Mouse (Mus musculus) hindbrain, embryonic 13.5 days (tissue): ENCODE measurements around the gene Sik1. TPM values are rescaled to one million over a fixed set of nuclear protein-coding genes. Genes with fewer than 3 reads are reported as not detected.
A peak's percentile ranks its signal among the peaks of the same experiment; 100 is the strongest.
"Not testable (repeated sequence)": the region's sequence is repeated elsewhere in the genome, so short reads cannot be mapped to it uniquely, and the experiment has no call there.

ENCODE experiments used
- ATAC-seq: fragments of 200-750 bp; cut with Nextera tagmentation; 2 replicates; pipeline ENCODE4 v1.8.0; 2017; ENCODE audit warnings: moderate TSS enrichment; ENCODE audit not compliant: low FRiP score
- H3K27ac ChIP-seq: fragments of 300-500 bp; sonication (generic); 2 replicates; pipeline ENCODE4 v1.5.1; 2015; ENCODE audit warnings: inconsistent platforms, mild to moderate bottlenecking, moderate library complexity
- H3K27me3 ChIP-seq: fragments of 300-500 bp; sonication (generic); 2 replicates; pipeline ENCODE4 v1.6.1; 2015; ENCODE audit warnings: mild to moderate bottlenecking, inconsistent platforms
- H3K36me3 ChIP-seq: fragments of 300-500 bp; sonication (generic); 2 replicates; pipeline ENCODE4 v1.6.1; 2015; ENCODE audit warnings: mild to moderate bottlenecking, inconsistent platforms
- H3K4me1 ChIP-seq: fragments of 300-500 bp; sonication (generic); replicated peaks from 2 replicates; pipeline ENCODE4 v1.6.1; 2015; ENCODE audit warnings: inconsistent platforms
- H3K4me2 ChIP-seq: fragments of 300-500 bp; sonication (generic); 2 replicates; pipeline ENCODE4 v1.6.1; 2015; ENCODE audit warnings: inconsistent platforms, mild to moderate bottlenecking, moderate library complexity
- H3K4me3 ChIP-seq: fragments of 300-500 bp; sonication (generic); 2 replicates; pipeline ENCODE4 v1.5.1; 2015; ENCODE audit warnings: mild to moderate bottlenecking, inconsistent platforms
- H3K9ac ChIP-seq: fragments of 300-500 bp; sonication (generic); 2 replicates; pipeline ENCODE4 v1.6.1; 2015; ENCODE audit warnings: mild to moderate bottlenecking, inconsistent platforms
- H3K9me3 ChIP-seq: fragments of 300-500 bp; sonication (generic); 2 replicates; pipeline ENCODE4 v1.6.1; 2016; ENCODE audit warnings: inconsistent platforms
- WGBS: fragments of 180-500 bp; shearing (Covaris S2); methylation state at CpG from one replicate; pipeline ENCODE4 v1.1.7; 2015; 5-methylcytosine and 5-hydroxymethylcytosine counted together
- polyA plus RNA-seq: library from polyadenylated mRNA; unstranded; fragments of >200 nt; fragmentation: Nextera tagmentation; extraction: Ambion mirVana; gene quantifications from 2 replicates; pipeline ENCODE4 v1.2.1, GENCODE M21; 2015

Sik1 gene
- polyA plus RNA-seq, 1 experiment from 2014 or later: 23.4 TPM

DNA sequence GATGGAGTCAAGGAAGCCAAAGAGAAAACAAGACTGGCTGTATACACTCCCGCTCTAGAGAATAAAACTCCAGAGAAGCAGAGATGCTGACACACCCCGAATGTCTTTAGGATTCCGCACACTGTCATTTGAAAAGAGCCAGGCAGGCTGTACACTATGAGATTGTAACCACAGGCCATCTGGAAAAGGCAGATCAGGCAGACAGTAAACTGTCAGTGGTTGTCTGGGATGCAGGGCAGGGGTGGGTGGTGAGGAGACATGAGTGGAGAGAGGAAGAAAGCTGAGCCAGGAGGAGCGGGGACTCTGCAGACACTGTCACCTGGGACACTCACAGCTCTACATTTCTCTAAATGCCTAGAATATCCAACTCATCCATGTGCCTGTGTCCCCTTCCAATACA lies 36.3 kb upstream of the Sik1 start:
- Histone ChIP-seq H3K4me2 (no peak overlapping the region), H3K4me1 (peaks cover 16% of the 10 kb centered on the region), H3K27me3 (no peaks in the 10 kb centered on the region), H3K9me3 (no peaks in the 10 kb centered on the region), H3K4me3 (no peak overlapping the region), H3K36me3 (no peaks in the 10 kb centered on the region), H3K9ac (no peak overlapping the region), H3K27ac (no peak overlapping the region)
- ATAC-seq: no peak
- WGBS: 73% methylated on average over 4 of the region's 4 CpGs

DNA sequence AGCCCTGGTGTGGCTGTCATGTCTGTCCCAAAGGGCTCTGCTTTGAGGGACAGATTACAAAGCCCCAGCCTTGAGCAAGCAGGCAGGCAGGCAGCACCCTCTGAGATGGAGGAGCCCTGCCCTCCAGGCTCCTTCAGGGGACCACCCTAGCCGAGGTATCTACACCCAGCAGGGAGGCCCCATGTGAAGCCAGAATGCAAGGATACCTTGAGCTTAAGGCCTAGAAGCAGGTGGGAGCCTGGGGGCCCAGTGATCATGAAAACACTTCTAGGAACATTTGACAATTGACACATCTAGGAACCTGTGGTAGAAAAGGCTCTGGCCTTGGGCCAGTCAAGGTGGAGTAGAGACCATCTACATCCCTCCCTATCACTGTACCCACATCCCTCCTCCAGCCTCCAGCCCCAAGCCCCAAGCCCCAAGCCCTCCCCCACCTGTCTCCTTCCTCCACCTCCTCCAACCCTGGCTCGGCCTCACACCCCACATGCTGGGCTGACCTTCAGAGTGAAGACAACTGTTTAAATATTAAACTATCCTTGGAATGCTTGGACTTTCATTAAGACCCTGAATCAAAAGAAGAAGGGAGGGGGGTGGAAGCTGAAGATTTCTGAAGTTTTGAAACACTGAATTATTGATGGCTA lies 34.8 kb upstream of the Sik1 start:
- no peak overlapping the region for H3K4me3 ChIP-seq
- no peaks in the 10 kb centered on the region for H3K27me3 ChIP-seq
- peaks cover 16% of the 10 kb centered on the region for H3K4me1 ChIP-seq
- 36% methylated on average over 2 of the region's 2 CpGs for WGBS
- H3K4me2 ChIP-seq: no peak overlapping the region
- no peaks in the 10 kb centered on the region for H3K36me3 ChIP-seq
- no peak overlapping the region for H3K27ac ChIP-seq
- ATAC-seq: no peak
- no peak overlapping the region for H3K9ac ChIP-seq
- no peaks in the 10 kb centered on the region for H3K9me3 ChIP-seq

DNA sequence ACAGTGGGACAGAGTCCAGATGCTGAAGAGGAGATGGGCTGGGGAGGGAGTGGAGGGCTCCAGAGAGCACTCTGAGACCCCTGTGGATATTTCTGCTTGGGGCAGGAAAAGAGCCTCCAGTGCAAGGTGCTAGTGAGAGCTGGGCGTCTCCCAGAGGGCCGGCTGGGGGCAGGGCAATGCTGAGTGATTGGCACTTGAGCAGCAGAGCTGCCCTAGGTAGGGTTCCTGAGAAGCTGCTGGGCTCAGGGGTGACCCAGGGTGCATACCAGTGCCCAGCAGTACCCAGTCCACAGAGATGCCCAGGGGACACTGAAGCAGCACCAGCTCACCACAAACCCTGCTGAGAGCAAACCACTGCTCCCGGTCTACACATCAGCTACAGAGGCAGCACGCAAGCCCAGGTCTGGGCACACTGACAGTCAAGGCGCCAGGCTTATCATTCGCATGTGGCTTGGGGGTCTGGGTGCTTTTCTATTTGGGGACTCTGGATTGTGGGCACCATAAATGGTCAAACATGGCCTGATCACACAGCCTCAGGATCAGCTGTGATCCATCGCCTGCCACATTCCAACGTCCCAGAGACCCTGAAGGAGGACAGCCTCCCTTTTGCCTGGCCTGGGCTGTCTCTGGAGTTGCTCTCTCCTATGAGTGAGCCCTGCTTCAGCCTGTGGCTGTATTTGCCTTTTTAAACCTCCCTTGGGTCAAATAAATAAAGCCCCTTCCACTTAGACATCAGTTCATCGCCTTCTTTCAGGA lies 34.0 kb upstream of the Sik1 start:
- no peaks in the 10 kb centered on the region for H3K9me3 ChIP-seq
- H3K4me1 ChIP-seq: peaks cover 16% of the 10 kb centered on the region
- H3K36me3 ChIP-seq: no peaks in the 10 kb centered on the region
- H3K9ac ChIP-seq: no peak overlapping the region
- no peak overlapping the region for H3K4me2 ChIP-seq
- 69% methylated on average over 9 of the region's 9 CpGs for WGBS
- no peak for ATAC-seq
- H3K4me3 ChIP-seq: no peak overlapping the region
- no peak overlapping the region for H3K27ac ChIP-seq
- H3K27me3 ChIP-seq: no peaks in the 10 kb centered on the region

DNA sequence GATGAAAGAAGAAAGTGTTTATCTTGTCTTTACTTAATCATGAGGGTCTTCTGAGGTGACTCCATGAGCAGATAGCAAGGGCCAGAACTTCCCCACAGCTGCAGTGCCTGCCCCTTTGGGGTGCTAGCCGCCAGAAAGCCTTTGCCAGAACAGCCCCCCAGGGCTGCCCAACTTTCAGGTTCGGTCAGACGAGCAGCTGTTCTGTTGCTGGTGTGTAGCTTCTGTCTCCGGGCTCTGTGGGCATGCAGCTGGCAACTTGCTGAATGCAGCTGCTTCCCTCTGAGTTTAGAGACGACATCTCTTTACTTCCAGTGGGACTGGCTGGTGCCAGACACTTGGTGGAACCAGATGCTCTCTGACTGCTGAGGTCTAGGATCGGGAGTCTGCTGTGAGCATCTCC lies 32.9 kb upstream of the Sik1 start:
- H3K4me1 ChIP-seq: peaks cover 16% of the 10 kb centered on the region
- H3K4me3 ChIP-seq: no peak overlapping the region
- no peaks in the 10 kb centered on the region for H3K9me3 ChIP-seq
- H3K9ac ChIP-seq: no peak overlapping the region
- ATAC-seq: no peak
- WGBS: 67% methylated on average over 6 of the region's 6 CpGs
- no peak overlapping the region for H3K27ac ChIP-seq
- no peaks in the 10 kb centered on the region for H3K36me3 ChIP-seq
- H3K4me2 ChIP-seq: no peak overlapping the region
- no peaks in the 10 kb centered on the region for H3K27me3 ChIP-seq

DNA sequence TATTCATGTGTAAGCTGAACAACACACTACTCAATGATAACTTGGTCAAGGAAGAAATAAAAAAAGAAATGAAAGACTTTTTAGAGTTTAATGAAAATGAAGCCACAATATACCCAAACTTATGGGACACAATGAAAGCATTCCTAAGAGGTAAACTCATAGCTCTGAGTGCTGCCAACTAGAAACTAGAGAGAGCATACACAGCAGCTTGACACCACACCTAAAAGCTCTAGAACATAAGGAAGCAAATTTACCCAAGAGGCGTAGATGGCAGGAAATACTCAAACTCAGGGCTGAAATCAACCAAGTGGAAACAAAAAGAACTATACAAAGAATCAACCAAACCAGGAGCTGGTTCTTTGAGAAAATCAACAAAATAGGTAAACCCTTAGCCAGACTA lies 29.1 kb upstream of the Sik1 start:
- H3K4me1 ChIP-seq, H3K27me3 ChIP-seq, H3K27ac ChIP-seq, H3K4me2 ChIP-seq, ATAC-seq, H3K9me3 ChIP-seq, H3K36me3 ChIP-seq, H3K4me3 ChIP-seq, H3K9ac ChIP-seq: not testable (repeated sequence)
- 97% methylated on average over 1 of the region's 1 CpGs for WGBS

DNA sequence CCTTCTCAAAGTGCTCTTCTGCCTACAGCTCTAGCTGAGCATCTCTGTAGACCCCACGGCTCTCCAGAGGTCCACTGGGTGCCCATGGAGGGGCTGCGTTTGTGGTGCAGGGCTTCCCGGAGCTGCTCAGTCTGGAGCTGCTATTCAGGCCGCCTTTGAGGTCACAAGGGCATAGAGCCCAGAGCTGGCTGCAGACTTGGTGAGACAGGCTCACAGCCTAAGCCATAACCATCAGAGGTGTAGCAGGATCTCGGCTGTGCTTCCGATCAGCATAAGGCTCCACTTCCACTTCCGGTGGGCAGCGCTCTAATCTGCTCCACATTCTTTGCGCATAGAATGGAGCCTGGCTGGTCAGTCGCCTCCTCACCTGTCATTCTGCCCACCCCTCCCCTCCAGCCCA lies 23.8 kb upstream of the Sik1 start:
- Histone ChIP-seq H3K9ac (no peak overlapping the region), H3K36me3 (no peaks in the 10 kb centered on the region)
- WGBS: 87% methylated on average over 10 of the region's 10 CpGs

DNA sequence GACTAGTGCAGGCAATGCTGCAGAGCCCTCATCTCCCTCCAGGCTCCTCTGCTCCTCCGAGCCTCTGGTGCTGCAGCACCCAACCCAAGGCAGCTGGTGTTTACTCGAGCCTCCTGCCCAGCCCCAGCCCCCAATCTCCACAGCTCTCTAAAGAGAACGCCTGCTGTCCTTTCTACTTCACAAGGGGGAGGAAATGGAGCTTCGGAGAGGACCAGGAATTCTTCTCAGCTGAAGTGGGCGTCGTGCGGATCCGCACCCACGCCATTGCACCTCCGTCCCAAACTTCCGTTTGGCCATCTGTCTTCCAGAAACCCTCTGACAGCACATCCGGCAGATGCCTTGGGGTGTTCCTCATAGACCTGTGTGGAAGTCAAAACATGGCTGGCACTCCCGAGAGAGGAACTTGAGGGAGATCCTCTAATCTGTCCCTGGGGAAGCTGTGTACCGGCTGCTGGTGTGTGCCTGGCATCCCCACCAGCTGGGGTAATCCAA lies 22.1 kb upstream of the Sik1 start:
- Histone ChIP-seq H3K9ac (0 out of 2 replicates have a peak overlapping the region, but pooled peaks have one; percentile 5), H3K27ac (peak overlapping the region; percentile 62), H3K27me3 (no peaks in the 10 kb centered on the region), H3K4me3 (no peak overlapping the region), H3K4me2 (no peak overlapping the region), H3K4me1 (peaks cover 31% of the 10 kb centered on the region), H3K9me3 (no peaks in the 10 kb centered on the region), H3K36me3 (no peaks in the 10 kb centered on the region)
- 58% methylated on average over 14 of the region's 14 CpGs for WGBS
- no peak for ATAC-seq

More for the DNA sequence above, 23.8 kb upstream of the Sik1 start:
- Histone ChIP-seq H3K4me3 (no peak overlapping the region), H3K27me3 (no peaks in the 10 kb centered on the region), H3K4me1 (peaks cover 25% of the 10 kb centered on the region), H3K9me3 (no peaks in the 10 kb centered on the region), H3K27ac (no peak overlapping the region), H3K4me2 (no peak overlapping the region)
- no peak for ATAC-seq

DNA sequence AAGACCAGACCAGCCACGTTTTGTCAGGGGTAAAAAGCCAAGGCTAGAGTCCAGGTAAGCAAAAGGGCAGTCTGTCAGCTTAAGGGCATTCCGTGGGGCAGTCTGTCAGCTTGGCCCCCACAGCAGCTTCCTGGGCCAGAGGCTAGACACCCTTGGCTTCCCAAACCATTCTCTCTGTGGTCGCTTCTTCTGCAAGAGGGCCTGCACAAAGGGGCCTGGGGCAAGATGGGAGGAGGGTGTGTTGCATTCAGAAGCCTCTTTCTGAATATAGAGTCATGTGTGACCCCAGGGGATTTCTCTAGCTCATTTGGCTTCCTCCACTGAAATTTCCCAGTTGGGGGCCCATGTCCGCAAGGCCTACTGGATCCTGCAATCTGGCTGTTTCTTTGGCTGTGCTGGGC lies 21.6 kb upstream of the Sik1 start:
- no peak overlapping the region for H3K4me2 ChIP-seq
- H3K27ac ChIP-seq: peak overlapping the region; percentile 62; the same call in 1 of the 2 replicates

DNA sequence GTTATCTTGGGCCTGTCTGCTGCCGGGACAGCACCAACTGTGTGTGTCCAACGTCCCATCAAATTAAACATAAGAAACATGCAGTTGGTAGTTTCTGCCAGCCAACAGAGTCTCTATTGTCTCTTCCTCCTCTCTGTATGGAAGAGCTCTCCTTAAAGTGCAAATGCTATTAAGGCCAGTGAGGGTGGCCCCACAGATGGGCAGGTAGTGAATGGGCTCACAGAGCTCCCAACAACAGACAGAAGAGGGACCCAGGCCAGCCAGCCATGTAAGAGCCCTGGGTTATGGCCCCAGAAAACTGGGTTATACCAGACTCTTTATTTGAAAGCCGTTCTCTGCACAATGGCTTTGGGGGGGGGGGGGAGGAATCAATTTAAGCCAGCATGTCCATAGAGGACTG lies 21.2 kb upstream of the Sik1 start:
- H3K4me2 ChIP-seq: no peak overlapping the region
- H3K4me3 ChIP-seq: no peak overlapping the region
- H3K27ac ChIP-seq: 0 out of 2 replicates have a peak overlapping the region, but pooled peaks have one; percentile 62
- no peak overlapping the region for H3K9ac ChIP-seq
- H3K9me3 ChIP-seq: no peaks in the 10 kb centered on the region
- H3K36me3 ChIP-seq: no peaks in the 10 kb centered on the region
- 37% methylated on average over 3 of the region's 3 CpGs for WGBS
- ATAC-seq: no peak
- peaks cover 31% of the 10 kb centered on the region for H3K4me1 ChIP-seq
- H3K27me3 ChIP-seq: no peaks in the 10 kb centered on the region

More for the DNA sequence above, 21.6 kb upstream of the Sik1 start:
- H3K27me3 ChIP-seq: no peaks in the 10 kb centered on the region
- 0 out of 2 replicates have a peak overlapping the region, but pooled peaks have one; percentile 5 for H3K9ac ChIP-seq
- peaks cover 31% of the 10 kb centered on the region for H3K4me1 ChIP-seq
- no peaks in the 10 kb centered on the region for H3K36me3 ChIP-seq
- WGBS: 52% methylated on average over 4 of the region's 4 CpGs
- no peak overlapping the region for H3K4me3 ChIP-seq
- no peak for ATAC-seq
- no peaks in the 10 kb centered on the region for H3K9me3 ChIP-seq

DNA sequence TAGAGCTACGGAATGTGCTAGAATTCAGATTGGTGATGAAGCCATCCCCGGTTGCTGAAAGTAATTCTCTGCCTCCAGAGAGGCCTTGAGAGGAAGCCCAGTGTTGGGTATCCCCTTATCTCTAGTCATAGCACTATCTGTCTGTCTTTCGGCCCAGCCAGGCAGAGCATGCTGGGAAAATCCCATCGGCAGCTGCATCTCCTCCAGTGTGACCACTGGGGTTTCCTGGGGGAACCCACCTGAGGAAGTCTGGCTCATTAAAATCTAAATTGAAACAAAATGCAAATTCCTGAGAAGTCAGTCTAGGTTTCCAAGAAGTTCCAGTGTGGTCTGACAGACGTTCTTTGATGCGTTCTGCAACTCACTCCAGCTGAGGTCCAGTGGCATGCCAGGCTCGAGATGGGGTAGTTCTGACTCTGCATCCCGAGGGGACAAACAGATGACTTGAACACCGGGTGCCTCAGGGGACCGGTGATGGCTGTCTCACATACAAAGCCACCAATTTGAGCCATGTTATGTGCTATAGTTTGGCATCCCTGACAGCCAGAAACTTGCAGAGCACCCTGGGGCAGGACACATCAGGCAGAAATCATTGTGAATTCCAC lies 19.8 kb upstream of the Sik1 start:
- WGBS: 77% methylated on average over 10 of the region's 10 CpGs
- ATAC-seq: no peak
- no peak overlapping the region for H3K4me2 ChIP-seq

DNA sequence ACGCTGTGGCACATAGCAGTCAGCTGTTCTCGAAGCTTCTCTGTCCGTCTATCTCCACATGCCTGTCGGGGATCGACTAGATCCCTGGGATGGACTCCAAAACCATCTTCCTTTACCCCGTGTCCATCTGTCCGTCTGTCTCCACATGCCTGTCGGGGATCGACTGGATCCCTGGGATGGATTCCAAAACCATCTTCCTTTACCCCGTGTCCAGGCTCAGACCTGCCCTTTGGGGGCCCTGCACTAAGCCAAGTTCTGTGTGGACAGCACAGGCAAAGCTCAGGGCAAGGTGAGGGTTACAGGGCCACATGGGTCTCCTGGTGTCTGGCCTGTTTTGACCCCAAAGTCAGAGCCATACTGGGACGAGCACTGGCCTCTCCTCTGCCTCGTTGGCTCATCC lies 19.1 kb upstream of the Sik1 start:
- no peak for ATAC-seq
- Histone ChIP-seq H3K9ac (no peak overlapping the region), H3K4me3 (no peak overlapping the region), H3K27ac (no peak overlapping the region), H3K27me3 (no peaks in the 10 kb centered on the region), H3K9me3 (no peaks in the 10 kb centered on the region), H3K4me2 (no peak overlapping the region), H3K36me3 (no peaks in the 10 kb centered on the region), H3K4me1 (peaks cover 31% of the 10 kb centered on the region)
- WGBS: 80% methylated on average over 12 of the region's 12 CpGs

More for the DNA sequence above, 19.8 kb upstream of the Sik1 start:
- Histone ChIP-seq H3K36me3 (no peaks in the 10 kb centered on the region), H3K4me3 (no peak overlapping the region), H3K4me1 (peaks cover 31% of the 10 kb centered on the region), H3K9ac (no peak overlapping the region), H3K9me3 (no peaks in the 10 kb centered on the region), H3K27ac (no peak overlapping the region), H3K27me3 (no peaks in the 10 kb centered on the region)

DNA sequence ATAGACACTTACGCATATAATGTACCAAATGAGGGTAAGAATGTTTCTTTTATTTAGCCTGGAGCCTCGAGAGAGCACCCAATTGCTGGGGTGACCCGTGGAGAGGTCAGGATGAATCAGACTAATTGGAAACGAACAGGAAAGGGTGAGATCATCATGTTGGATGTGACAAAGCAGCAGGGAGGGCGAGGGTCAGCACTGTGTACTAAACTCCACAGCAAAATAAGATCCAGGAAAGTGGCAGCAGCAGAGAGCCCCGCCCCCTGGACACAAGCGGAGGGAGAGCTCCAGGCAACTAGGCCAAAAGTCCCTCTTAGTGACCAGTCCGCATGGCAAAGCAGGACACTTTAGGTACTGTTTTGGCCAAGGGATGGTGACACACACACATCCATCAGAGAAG lies 18.4 kb upstream of the Sik1 start:
- no peak overlapping the region for H3K9ac ChIP-seq
- no peak overlapping the region for H3K27ac ChIP-seq
- H3K27me3 ChIP-seq: no peaks in the 10 kb centered on the region
- no peak overlapping the region for H3K4me2 ChIP-seq
- no peak overlapping the region for H3K4me3 ChIP-seq
- H3K4me1 ChIP-seq: peaks cover 31% of the 10 kb centered on the region
- ATAC-seq: no peak
- no peaks in the 10 kb centered on the region for H3K36me3 ChIP-seq
- WGBS: 67% methylated on average over 8 of the region's 8 CpGs
- H3K9me3 ChIP-seq: no peaks in the 10 kb centered on the region
